Mouse (Mus musculus): ENCODE results near the gene Lbhd2. TPM values are rescaled to one million over a fixed set of nuclear protein-coding genes. Genes with fewer than 3 reads are reported as not detected.

Gene Lbhd2
- polyA plus RNA-seq, 1 experiment = not detected

- Histone ChIP-seq H3ac (ENCODE audit: control insufficient read depth, insufficient read length, low read depth) (no peak overlapping the region), H3K79me2 (ENCODE audit: control insufficient read depth, insufficient read depth) (no peaks in the 10 kb centered on the region), H3K27me3 (ENCODE audit: control insufficient read depth, insufficient read depth, insufficient read length) (no peaks in the 10 kb centered on the region), H3K79me3 (ENCODE audit: low read depth) (no peaks in the 10 kb centered on the region), H3K36me3 (ENCODE audit: control insufficient read depth, insufficient read depth) (no peaks in the 10 kb centered on the region), H3K4me3 (ENCODE audit: insufficient read depth, poor library complexity, severe bottlenecking) (no peak overlapping the region)
- TF ChIP-seq USF1 (IDR thresholded peaks at IDR 0.05; ENCODE audit: low read depth) = no peak
- TF ChIP-seq MYOD1 (IDR thresholded peaks at IDR 0.05; ENCODE audit: control insufficient read depth, insufficient read length, low read depth) = no peak
Measured at GRCm38 (mm10) chr12:111404880-111405279, 1.7 kb upstream of the Lbhd2 start.

DNA sequence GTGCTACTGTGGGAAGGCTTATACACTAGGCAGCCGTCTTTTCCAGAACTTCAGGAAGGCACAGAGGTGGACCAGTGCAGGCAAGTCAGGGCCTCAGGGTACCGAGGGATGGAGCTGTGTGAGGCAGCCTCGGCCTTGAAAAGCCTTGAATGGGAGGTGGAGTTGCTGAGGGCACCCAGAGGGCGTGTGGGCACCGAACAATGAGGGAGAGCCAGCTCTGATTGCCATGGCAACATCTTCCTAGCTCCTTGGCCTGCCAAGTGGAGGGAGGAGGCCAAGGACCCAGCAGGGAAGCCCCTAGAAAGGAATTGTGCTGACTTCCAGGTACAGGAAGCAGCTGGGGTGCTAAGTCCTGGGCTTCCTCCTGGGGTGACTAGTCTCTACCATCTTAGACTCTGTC is 3.0 kb downstream of the Lbhd2 start:
- H3K27me3 ChIP-seq (ENCODE audit: control insufficient read depth, insufficient read depth, insufficient read length) = no peaks in the 10 kb centered on the region
- H3K36me3 ChIP-seq (ENCODE audit: control insufficient read depth, insufficient read depth) = no peaks in the 10 kb centered on the region

GRCm38 (mm10) chr12:111411631-111412355 is 5.2 kb downstream of the Lbhd2 start:
- no peaks in the 10 kb centered on the region for H3K79me2 ChIP-seq (ENCODE audit: control insufficient read depth, insufficient read depth)
- no peaks in the 10 kb centered on the region for H3K79me3 ChIP-seq (ENCODE audit: low read depth)
- H3K27me3 ChIP-seq (ENCODE audit: control insufficient read depth, insufficient read depth, insufficient read length) = no peaks in the 10 kb centered on the region
- no peaks in the 10 kb centered on the region for H3K36me3 ChIP-seq (ENCODE audit: control insufficient read depth, insufficient read depth)
- TF ChIP-seq CEBPB (IDR thresholded peaks at IDR 0.05; ENCODE audit: low read depth) (no peak), USF1 (IDR thresholded peaks at IDR 0.05; ENCODE audit: low read depth) (no peak), MYOG (IDR thresholded peaks at IDR 0.05; ENCODE audit: control insufficient read depth, extremely low read depth, insufficient read length) (no peak), MYOD1 (IDR thresholded peaks at IDR 0.05; ENCODE audit: control insufficient read depth, insufficient read length, low read depth) (no peak), CTCF (IDR thresholded peaks at IDR 0.05; ENCODE audit: control insufficient read depth, insufficient read depth, insufficient read length) (no peak), FOSL1 (IDR thresholded peaks at IDR 0.05; ENCODE audit: insufficient read depth, low read length, poor library complexity, severe bottlenecking) (no peak), MAX (IDR thresholded peaks at IDR 0.05) (no peak)
- H3ac ChIP-seq (ENCODE audit: control insufficient read depth, insufficient read length, low read depth) = no peak overlapping the region
- no peak overlapping the region for H3K4me3 ChIP-seq (ENCODE audit: insufficient read depth, poor library complexity, severe bottlenecking)

More for the DNA sequence above, 3.0 kb downstream of the Lbhd2 start:
- Histone ChIP-seq H3K4me3 (ENCODE audit: insufficient read depth, poor library complexity, severe bottlenecking) (no peak overlapping the region), H3ac (ENCODE audit: control insufficient read depth, insufficient read length, low read depth) (no peak overlapping the region), H3K79me2 (ENCODE audit: control insufficient read depth, insufficient read depth) (no peaks in the 10 kb centered on the region), H3K79me3 (ENCODE audit: low read depth) (no peaks in the 10 kb centered on the region)
- no peak for TF ChIP-seq MYOG (IDR thresholded peaks at IDR 0.05; ENCODE audit: control insufficient read depth, extremely low read depth, insufficient read length)
- TF ChIP-seq CEBPB (IDR thresholded peaks at IDR 0.05; ENCODE audit: low read depth) = no peak
- no peak for TF ChIP-seq MYOD1 (IDR thresholded peaks at IDR 0.05; ENCODE audit: control insufficient read depth, insufficient read length, low read depth)
- no peak for TF ChIP-seq USF1 (IDR thresholded peaks at IDR 0.05; ENCODE audit: low read depth)
- TF ChIP-seq CTCF (IDR thresholded peaks at IDR 0.05; ENCODE audit: control insufficient read depth, insufficient read depth, insufficient read length) = no peak
- TF ChIP-seq FOSL1 (IDR thresholded peaks at IDR 0.05; ENCODE audit: insufficient read depth, low read length, poor library complexity, severe bottlenecking) = no peak
- TF ChIP-seq MAX (IDR thresholded peaks at IDR 0.05) = no peak

DNA sequence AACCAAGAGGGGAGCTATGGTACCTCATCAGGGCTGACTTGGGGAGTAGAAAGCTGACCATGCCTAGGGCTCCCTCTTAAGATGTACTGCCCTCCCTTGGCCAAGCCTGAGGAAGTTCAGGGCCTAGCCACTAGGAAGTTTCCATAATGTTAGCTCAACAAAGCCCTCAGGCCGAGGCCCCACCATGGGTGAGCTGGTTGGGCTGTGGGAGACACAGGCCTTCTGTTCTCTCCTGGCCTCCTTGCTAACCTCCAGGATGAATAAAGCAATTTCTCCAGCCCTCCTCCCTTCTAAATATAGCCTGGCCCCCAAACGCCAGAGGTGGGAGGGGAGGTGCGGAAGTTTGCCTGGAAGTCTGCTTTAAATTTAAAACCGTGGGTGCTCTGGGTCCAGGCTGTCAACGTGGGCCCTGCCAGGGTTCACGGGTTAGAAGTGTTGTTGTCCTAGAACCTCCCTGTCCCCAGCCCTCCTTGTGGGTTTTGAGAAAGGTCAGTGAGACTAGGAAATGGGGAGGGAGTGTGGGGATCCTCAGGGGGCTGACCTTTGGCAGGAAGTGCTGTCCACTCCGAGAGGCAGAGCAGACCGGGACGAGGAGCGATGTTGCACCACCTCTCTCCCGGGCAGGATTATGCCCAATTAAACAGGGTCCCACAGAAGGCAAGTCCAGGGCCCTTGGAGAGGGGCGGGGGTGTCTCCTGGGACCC is 6.1 kb downstream of the Lbhd2 start:
- Histone ChIP-seq H3ac (ENCODE audit: control insufficient read depth, insufficient read length, low read depth) (no peak overlapping the region), H3K4me3 (ENCODE audit: insufficient read depth, poor library complexity, severe bottlenecking) (no peak overlapping the region), H3K79me3 (ENCODE audit: low read depth) (no peaks in the 10 kb centered on the region), H3K79me2 (ENCODE audit: control insufficient read depth, insufficient read depth) (no peaks in the 10 kb centered on the region), H3K27me3 (ENCODE audit: control insufficient read depth, insufficient read depth, insufficient read length) (no peaks in the 10 kb centered on the region), H3K36me3 (ENCODE audit: control insufficient read depth, insufficient read depth) (no peaks in the 10 kb centered on the region)
- no peak for TF ChIP-seq FOSL1 (IDR thresholded peaks at IDR 0.05; ENCODE audit: insufficient read depth, low read length, poor library complexity, severe bottlenecking)
- TF ChIP-seq USF1 (IDR thresholded peaks at IDR 0.05; ENCODE audit: low read depth) = no peak
- TF ChIP-seq MYOG (IDR thresholded peaks at IDR 0.05; ENCODE audit: control insufficient read depth, extremely low read depth, insufficient read length) = no peak
- no peak for TF ChIP-seq MAX (IDR thresholded peaks at IDR 0.05)
- no peak for TF ChIP-seq CEBPB (IDR thresholded peaks at IDR 0.05; ENCODE audit: low read depth)

- Histone ChIP-seq H3ac (ENCODE audit: control insufficient read depth, insufficient read length, low read depth) (peak overlapping the region; percentile 5), H3K79me2 (ENCODE audit: control insufficient read depth, insufficient read depth) (no peaks in the 10 kb centered on the region), H3K36me3 (ENCODE audit: control insufficient read depth, insufficient read depth) (no peaks in the 10 kb centered on the region), H3K4me3 (ENCODE audit: insufficient read depth, poor library complexity, severe bottlenecking) (no peak overlapping the region), H3K27me3 (ENCODE audit: control insufficient read depth, insufficient read depth, insufficient read length) (no peaks in the 10 kb centered on the region), H3K79me3 (ENCODE audit: low read depth) (no peaks in the 10 kb centered on the region)
- TF ChIP-seq CTCF (IDR thresholded peaks at IDR 0.05; ENCODE audit: control insufficient read depth, insufficient read depth, insufficient read length) (peak; percentile 99), FOSL1 (IDR thresholded peaks at IDR 0.05; ENCODE audit: insufficient read depth, low read length, poor library complexity, severe bottlenecking) (no peak)
Measured at GRCm38 (mm10) chr12:111413300-111413699, 6.7 kb downstream of the Lbhd2 start.

All from C2C12 (cell line).